Mouse (Mus musculus) mesoderm, embryonic 11.5 days (tissue): ENCODE data around the gene Serpinb6c.
"Not testable (repeated sequence)": the region's sequence is repeated elsewhere in the genome, so short reads cannot be mapped to it uniquely, and the experiment has no call there.

Experiments used
- DNase-seq: peaks from one replicate; pipeline ENCODE4 v3.0.0-alpha.2; 2012; ENCODE audit warnings: low read depth, low spot score

The Serpinb6c gene

GRCm38 (mm10) chr13:33905176-33905954 is at the start of gene Serpinb6c:
Serpinb6c (minus strand) TSS chr13:33905708.
- DNase-seq, result no peak

- no peak for DNase-seq
Measured at GRCm38 (mm10) chr13:33952947-33953346, 47.4 kb upstream of the Serpinb6c start.

GRCm38 (mm10) chr13:33952075-33952449 is 46.6 kb upstream of the Serpinb6c start:
- no peak for DNase-seq

- no peak for DNase-seq
Measured at GRCm38 (mm10) chr13:33951308-33952074, 46.0 kb upstream of the Serpinb6c start.

GRCm38 (mm10) chr13:33942212-33942779 is 36.8 kb upstream of the Serpinb6c start:
- peak; percentile 12 for DNase-seq

- no peak for DNase-seq
Measured at GRCm38 (mm10) chr13:33941288-33941808, 35.8 kb upstream of the Serpinb6c start.

GRCm38 (mm10) chr13:33937587-33937986 is 32.1 kb upstream of the Serpinb6c start:
- not testable (repeated sequence) for DNase-seq

GRCm38 (mm10) chr13:33937151-33937550 is 31.6 kb upstream of the Serpinb6c start:
- no peak for DNase-seq

- peak; percentile 44 for DNase-seq
Measured at GRCm38 (mm10) chr13:33935465-33936181, 30.1 kb upstream of the Serpinb6c start.

- DNase-seq, result no peak
Measured at GRCm38 (mm10) chr13:33934743-33935142, 29.2 kb upstream of the Serpinb6c start.

GRCm38 (mm10) chr13:33930912-33931311 is 25.4 kb upstream of the Serpinb6c start:
- no peak for DNase-seq

GRCm38 (mm10) chr13:33930281-33930680 is 24.8 kb upstream of the Serpinb6c start:
- no peak for DNase-seq

- DNase-seq, result no peak
Measured at GRCm38 (mm10) chr13:33921699-33922098, 16.2 kb upstream of the Serpinb6c start.

GRCm38 (mm10) chr13:33921041-33921440 is 15.5 kb upstream of the Serpinb6c start:
- DNase-seq, result no peak

- no peak for DNase-seq
Measured at GRCm38 (mm10) chr13:33906821-33907220, 1.3 kb upstream of the Serpinb6c start.

GRCm38 (mm10) chr13:33903290-33903689 is 2.2 kb downstream of the Serpinb6c start:
- no peak for DNase-seq

- DNase-seq, result peak; percentile 34
Measured at GRCm38 (mm10) chr13:33894207-33894606, 11.3 kb downstream of the Serpinb6c start.

- DNase-seq, result no peak
Measured at GRCm38 (mm10) chr13:33843308-33843707, 62.2 kb downstream of the Serpinb6c start, which contains the start of gene Serpinb6e. Serpinb6e (minus strand) TSS chr13:33843408.

- DNase-seq, result no peak
Measured at GRCm38 (mm10) chr13:33830751-33831150, 74.8 kb downstream of the Serpinb6c start.
